Mouse (Mus musculus) G1E-ER4 (cell line): Measurements from ENCODE around the gene Krtap9-5. TPM values are rescaled to one million over a fixed set of nuclear protein-coding genes. Genes with fewer than 3 reads are reported as not detected.

Source experiments
- GATA1 ChIP-seq: IDR thresholded peaks from one replicate; pipeline ENCODE4 v1.8.0; 2012; ENCODE audit warnings: low read length, inconsistent platforms
- polyA plus RNA-seq: library from polyadenylated mRNA; stranded (reverse); fragments of >175 nt; gene quantifications from 2 replicates; pipeline ENCODE4 v1.2.3, GENCODE M21; 2012

Gene Krtap9-5
- not detected in 2 replicates for polyA plus RNA-seq

GRCm38 (mm10) chr11:99948175-99948574 lies at the start of gene Krtap9-5:
TSS of gene Krtap9-5 (plus strand) at chr11:99948475.
- no peak for TF ChIP-seq GATA1

DNA sequence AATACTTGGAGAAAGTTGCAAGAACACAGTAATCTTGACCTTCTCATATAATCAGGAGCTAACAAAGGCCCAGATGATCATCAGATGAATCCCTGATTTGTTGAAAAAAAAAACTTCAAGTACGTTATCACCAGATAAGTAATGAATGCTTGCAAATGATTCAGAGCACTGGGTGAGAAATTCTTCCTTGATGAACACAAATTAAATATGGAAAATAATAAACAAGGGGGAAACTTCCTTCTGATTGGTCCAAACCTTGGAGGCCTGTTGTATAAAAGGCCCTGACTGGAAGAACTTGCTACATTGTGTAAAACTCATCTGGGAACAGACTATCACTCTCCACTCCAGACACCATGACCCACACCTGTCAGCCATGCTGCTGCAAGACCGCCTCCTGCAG lies 40.7 kb upstream of the Krtap9-5 start, which contains the start of gene Krtap31-1:
Gene Krtap31-1 (plus strand): TSS at position 301 of the 400 bp plus-strand sequence.
- TF ChIP-seq GATA1, result no peak

GRCm38 (mm10) chr11:99914451-99914850 lies 33.8 kb upstream of the Krtap9-5 start, which contains the start of gene Gm11565:
TSS of gene Gm11565 (plus strand) at chr11:99914751.
- TF ChIP-seq GATA1, result no peak

- TF ChIP-seq GATA1, result no peak
Observed at GRCm38 (mm10) chr11:99935991-99936390, 12.3 kb upstream of the Krtap9-5 start, which contains the start of gene Krtap31-2. TSS of gene Krtap31-2 (plus strand) at chr11:99936291.

DNA sequence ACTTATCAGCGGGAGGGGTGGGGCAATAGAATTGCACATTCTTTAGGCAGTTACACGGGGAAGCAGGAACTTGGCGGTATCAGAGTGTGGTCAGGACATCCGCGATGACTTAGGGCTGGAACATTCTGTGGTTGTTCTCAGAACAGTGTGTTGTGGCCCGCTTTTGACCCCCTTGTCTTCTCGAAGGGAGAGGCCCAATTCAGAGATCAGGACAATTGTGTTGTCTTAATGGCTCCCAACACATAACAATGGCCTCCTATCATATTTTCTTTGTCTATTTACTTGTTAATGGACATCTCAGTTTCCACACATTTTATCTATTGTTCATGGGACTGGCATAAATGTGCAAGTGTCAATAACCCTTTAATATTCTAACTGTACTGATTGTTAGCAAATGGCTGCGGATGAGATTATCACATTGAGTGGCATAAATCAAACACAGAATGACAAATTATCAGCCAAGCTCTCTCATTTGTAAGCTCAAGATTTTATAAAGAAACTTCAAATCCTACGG lies 10.5 kb upstream of the Krtap9-5 start:
- no peak for TF ChIP-seq GATA1

- TF ChIP-seq GATA1, result no peak
Observed at GRCm38 (mm10) chr11:99964213-99964612, 15.9 kb downstream of the Krtap9-5 start.

DNA sequence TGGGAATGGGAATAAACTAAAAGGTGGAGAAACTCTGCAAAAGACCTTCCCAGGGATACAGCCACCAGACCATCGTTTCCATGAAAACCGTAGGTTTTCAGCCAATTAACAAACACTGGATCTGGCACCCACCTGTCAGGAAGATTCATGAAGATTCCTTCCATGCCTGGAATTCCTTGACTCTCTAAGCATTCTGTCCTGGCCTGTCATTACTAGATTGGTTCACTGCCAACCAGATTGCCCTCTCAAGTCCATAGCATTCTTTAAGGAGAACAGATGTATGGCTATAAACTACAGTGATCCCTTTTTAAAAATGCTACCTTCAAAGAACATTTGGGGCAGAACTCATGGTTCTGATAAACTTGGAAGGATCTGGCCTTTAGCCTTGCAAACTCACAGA lies 17.7 kb downstream of the Krtap9-5 start:
- TF ChIP-seq GATA1, result no peak

- no peak for TF ChIP-seq GATA1
Observed at GRCm38 (mm10) chr11:99978953-99979352, 30.7 kb downstream of the Krtap9-5 start, which contains the start of gene Krtap29-1. TSS of gene Krtap29-1 (minus strand) at chr11:99979053.

- TF ChIP-seq GATA1, result no peak
Observed at GRCm38 (mm10) chr11:99982731-99983130, 34.5 kb downstream of the Krtap9-5 start.

DNA sequence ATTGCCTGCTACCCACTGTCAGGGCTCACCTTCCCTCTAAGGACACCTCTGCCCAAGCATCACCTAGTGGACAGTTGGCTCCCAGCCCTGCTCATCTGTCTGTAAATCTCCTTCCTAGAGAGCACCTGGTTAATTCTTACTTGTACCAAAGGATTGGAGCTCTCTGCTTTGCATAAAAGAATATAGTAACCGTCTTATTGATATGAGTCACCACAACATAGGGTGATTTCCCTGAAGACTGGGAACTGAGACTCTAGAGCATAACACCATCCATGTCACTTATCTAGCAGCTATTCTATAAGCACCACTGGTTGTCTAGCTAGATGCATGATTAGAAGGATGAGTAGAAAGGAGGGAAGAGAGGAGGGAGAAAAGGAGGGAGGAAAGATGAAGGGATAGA lies 35.2 kb downstream of the Krtap9-5 start:
- TF ChIP-seq GATA1, result no peak

DNA sequence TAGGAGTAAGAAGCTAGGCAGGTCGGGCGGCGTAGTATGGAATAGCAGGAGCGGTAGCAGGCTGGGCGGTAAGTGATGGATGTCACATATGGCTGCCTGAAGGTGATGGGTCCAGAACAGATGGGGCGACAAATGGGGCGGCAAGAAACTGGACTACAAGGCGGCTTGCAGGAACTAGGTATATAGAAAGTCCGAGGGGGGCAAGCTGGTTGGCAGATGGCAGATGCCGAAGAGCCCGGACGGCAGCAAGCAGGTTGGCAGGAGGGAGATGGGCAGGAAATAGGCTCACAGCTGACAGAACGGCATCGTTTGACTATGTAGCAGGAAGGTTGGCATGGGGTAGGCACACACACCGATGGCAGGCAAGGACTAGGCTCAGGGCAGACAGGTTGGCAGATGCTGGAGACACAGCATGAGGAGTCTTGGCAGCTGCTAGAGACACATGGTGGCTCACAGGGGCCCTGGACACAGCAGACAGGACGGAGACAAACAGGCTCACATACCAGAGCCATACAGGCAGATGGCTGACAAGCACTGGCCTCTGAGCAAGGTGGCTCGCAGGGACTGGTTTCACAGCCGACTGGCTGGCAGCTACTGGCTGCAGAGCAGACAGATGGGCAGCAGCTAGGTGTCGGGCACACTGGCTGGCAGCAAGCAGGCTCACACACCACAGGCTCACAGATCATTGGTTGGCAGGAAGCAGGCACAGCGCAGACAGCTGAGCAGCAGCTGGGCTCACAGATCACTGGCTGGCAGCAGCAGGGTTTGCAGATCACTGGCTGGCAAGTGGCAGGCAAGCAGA lies 37.2 kb downstream of the Krtap9-5 start:
- no peak for TF ChIP-seq GATA1

DNA sequence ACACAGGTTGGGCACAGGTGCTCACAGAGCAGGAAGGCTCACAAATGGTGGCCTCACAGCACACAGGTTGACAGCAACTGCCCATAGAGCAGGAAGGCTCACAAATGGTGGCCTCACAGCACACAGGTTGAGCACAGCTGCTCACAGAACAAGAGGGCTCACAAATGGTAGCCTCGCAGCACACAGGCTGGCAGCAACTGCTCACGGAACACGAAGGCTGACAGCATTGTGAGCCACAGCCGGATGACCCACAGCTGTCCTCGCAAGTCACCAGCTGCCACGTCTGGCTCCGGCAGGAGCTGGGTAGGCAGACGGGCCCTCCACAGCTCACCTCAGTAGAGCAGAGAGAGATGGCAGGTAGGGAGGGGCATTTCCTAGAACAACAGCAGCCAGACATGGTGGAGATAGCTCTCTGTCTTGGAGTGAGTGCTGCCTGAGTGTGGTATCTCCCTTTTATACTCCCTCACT lies 37.9 kb downstream of the Krtap9-5 start, which contains the start of gene Krtap16-1:
Gene Krtap16-1 (minus strand): TSS at position 418 of the 468 bp plus-strand sequence.
- TF ChIP-seq GATA1, result no peak

DNA sequence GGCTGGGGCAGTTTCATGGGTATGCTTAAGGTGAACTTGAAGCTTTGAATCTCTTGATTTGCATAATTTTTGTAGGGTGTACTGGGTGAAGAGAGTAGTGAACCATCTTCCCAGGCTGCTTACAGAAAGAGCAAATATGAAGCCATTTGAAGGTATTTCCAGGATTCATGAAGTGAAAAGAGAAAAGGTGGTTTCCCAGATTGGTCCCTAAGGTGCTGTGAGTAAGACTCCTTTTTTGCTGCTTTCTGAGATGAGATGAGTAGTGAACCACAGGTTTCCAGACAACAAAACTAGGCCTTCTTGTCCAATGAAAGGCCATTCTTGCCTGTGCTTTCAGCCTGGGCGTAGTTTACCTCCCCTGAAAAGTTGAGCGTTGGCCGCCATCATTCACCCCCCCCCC lies 40.3 kb downstream of the Krtap9-5 start:
- TF ChIP-seq GATA1, result no peak

DNA sequence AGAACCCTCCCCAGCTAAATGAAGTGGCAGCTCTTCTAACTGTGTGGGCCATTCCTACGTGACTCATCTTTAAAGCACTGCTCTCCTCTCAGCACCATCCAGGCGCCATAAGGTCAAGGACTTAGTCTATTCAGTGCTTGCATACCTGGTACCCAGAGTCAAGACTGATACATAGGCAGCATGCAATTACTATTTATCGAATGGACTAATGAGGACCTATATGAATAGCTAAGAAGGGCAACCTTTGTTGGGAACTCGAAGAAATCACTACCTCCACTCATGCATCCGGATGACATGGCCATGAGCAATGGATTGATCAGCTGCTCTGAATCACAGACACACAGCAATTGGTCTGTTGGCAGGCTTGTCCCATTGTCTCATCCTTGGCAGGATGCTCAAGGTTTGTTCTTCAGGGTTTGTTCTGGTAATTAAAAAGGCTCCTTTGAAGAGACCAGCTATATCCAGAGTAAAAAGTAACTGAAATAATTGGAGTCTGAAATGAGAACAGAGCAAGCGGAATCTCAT lies 41.7 kb downstream of the Krtap9-5 start:
- no peak for TF ChIP-seq GATA1

- TF ChIP-seq GATA1, result no peak
Observed at GRCm38 (mm10) chr11:99990571-99990970, 42.3 kb downstream of the Krtap9-5 start.

GRCm38 (mm10) chr11:99993620-99994383 lies 45.5 kb downstream of the Krtap9-5 start, which contains the start of gene Krtap17-1:
TSS of gene Krtap17-1 (minus strand) at chr11:99993994.
- TF ChIP-seq GATA1, result no peak

GRCm38 (mm10) chr11:99994384-99994661 lies 46.0 kb downstream of the Krtap9-5 start:
- no peak for TF ChIP-seq GATA1
